Mouse (Mus musculus) brain, embryonic 14.5 days (tissue): ENCODE data around the gene Atp8b5.

Experiments
- CTCF ChIP-seq: fragments of 200-500 bp; IDR thresholded peaks from 2 replicates; pipeline ENCODE4 v1.5.1; 2012; ENCODE audit warnings: inconsistent platforms, mild to moderate bottlenecking, moderate library complexity, borderline replicate concordance; ENCODE audit not compliant: insufficient read depth, insufficient read length; ENCODE audit errors: extremely low read depth
- POLR2A ChIP-seq: fragments of 200-500 bp; IDR thresholded peaks from 2 replicates; pipeline ENCODE4 v1.6.1; 2012; ENCODE audit warnings: mild to moderate bottlenecking, inconsistent platforms, borderline replicate concordance; ENCODE audit not compliant: poor library complexity, insufficient read depth, insufficient read length, severe bottlenecking; ENCODE audit errors: extremely low read depth

DNA sequence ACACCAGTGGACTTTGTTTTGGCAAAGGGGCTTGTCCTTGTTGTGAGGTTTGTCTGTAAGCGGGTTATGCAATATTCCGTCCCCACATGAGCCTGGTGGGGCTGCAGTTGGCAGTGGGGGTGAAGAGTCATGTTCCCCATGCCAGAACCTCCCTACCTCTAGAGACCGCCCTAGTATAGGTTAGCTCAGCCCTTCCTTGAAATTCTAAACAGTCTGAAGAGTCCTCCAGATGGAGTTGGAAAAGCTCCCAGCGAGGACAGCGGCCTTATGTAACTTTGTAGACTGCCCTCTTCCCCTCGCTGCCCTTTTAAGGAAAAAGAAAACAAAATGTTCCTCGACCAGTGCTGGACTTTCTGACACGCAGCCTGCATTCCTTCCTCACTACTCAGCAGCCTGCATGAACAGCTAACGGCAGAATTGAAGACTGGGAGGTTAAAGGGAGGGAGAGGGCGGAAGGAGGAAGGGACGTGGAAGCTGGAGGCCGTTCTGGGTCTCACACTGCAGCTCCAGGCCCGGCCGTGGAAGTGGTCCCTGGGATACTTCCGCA is 127.5 kb downstream of the Atp8b5 start:
- TF ChIP-seq POLR2A (no peak), CTCF (no peak)
